Mouse (Mus musculus) monocyte, adult 5-6 weeks (primary cell): Measurements from ENCODE around the gene Ptgds. TPM values are rescaled to one million over a fixed set of nuclear protein-coding genes. Genes with fewer than 3 reads are reported as not detected.

Experiments
- ATAC-seq: fragments of 153-309, 156-312 bp; replicated peaks from 2 replicates; pipeline ENCODE4 v1.8.0; 2017; ENCODE audit warnings: mild to moderate bottlenecking; ENCODE audit not compliant: low TSS enrichment, insufficient number of reproducible peaks, severe bottlenecking, poor library complexity, low FRiP score
- total RNA-seq: library from RNA; stranded (forward); fragments of 200-1000, 200-491, 200-594 nt; gene quantifications from 3 replicates; pipeline ENCODE4 v1.2.3, GENCODE M21; 2017

Ptgds gene
- total RNA-seq, 1 experiment from 2014 or later, result not detected

DNA sequence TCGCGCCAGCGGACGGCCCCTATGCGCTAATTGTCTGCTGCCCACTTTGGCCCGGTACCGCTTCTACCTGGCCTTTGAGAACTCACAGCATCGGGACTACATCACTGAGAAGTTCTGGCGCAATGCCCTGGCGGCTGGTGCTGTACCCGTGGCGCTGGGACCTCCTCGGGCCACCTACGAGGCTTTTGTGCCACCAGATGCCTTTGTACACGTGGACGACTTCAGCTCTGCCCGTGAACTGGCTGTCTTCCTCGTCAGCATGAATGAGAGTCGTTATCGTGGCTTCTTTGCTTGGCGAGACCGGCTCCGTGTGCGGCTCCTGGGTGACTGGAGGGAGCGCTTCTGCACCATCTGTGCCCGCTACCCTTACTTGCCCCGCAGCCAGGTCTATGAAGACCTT, 44.4 kb downstream of the Ptgds start:
- ATAC-seq, result no peak

DNA sequence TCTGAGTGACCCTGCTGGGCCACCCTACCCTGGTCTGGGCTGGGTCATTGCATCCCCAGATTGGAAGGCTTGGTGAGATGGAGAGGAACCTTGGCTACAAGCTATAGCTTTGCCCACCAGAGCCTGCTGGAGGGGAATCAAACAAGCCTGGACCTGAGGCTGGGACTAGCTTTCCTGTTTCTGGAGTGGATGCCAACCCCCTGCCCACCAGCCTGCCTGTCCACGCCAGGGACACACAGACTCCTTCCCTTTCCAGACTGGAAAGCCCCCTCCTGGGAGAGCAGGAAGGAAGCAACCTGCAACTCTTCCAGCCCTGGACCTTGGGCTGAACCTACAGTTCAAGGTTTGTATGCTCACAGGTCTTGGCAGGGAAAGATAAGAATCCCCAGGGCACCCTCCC, 46.2 kb downstream of the Ptgds start:
- no peak for ATAC-seq

DNA sequence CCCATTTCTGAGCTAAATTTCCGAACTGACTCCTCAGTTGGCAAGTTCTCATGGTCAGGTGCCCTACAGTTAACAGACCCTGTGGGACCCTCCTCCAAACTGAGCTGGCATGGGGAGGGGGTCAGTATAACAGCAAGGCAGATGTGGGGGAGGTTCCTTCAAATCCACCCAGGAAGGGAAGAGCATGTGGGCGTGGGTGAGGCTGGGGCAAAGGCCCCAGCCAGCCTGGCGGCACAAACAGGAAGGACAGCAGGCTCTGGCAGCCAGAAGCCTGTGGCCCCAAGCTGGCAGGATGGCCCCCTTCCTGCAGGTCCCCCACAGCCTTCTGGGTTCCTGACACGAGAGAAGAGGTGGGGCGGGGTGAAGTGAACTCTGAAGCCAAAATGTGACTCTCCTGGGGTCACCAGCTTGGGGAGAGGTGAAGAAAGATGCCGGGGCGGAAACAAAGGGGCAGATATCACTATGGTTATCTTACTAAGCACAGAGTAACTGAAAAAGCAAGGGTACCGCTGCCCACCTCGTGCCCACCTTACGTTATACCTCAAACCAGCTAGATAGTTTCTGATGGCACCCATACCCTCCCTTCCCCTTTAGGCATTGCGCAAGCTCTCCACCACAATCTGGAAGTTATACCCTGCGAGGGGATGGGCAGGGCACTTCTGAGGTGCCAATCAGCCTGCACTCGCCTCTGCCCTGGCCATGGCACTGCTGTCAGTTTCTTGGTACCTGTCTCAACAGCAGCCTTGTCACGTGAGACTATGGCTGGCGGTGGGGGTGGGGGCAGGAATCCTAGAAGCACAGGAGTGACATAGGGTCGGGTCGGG, 47.0 kb downstream of the Ptgds start, which contains the start of gene Fut7:
Gene Fut7, plus strand, starts transcription at position 681 of the 824 bp plus-strand sequence.
- ATAC-seq, result peak; percentile 64

DNA sequence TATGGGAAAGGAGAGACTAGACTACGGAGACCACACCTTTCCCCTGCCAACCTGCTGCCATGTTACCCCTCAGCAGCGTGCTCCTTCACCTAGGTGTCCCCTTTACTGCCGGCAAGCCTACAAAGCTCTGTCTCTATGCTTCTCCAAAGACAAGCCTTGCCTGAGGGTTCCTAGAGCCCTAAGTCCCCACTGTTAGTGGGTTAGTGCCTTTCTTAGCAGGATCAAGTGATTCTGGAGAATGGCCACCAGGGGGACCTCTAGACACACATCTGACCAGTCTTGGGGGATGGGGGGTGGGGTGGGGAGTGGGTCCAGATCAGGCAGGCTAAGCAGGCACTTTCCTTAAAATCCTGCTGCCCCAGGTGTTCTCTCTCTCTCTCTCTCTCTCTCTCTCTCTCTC, 48.0 kb downstream of the Ptgds start:
- no peak; the same call in 1 of the 2 replicates for ATAC-seq

DNA sequence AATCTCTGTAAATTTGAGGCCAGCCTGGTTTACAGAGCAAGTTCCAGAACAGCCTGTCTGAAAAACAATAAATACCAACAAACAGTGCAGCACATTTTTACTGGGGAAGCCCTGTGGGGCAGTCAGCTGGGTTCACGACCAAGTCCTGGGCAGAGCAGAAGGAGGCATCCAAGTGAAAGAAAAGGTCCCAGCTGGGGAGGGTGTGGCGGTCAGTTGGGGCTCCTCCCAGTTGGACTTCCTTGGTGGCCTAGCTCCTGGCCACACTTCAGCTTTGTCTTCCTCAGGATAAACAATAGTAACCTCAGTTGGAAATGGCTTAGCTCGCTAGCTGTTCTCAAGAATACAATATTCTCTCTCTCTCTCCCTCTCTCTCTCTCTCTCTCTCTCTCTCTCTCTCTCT, 52.4 kb downstream of the Ptgds start:
- no peak for ATAC-seq

Other genes starting within 250 kb of the Ptgds start
- gene Tubb4b, start 245.3 kb downstream of the Ptgds start, total RNA-seq, result 161 to 206 TPM (median 166 TPM) in 3 replicates
- not detected in 3 replicates for gene Slc34a3, start 235.7 kb downstream of the Ptgds start, total RNA-seq
- gene Rnf224, start 233.3 kb downstream of the Ptgds start, total RNA-seq, result not detected in 3 replicates
- not detected in 3 replicates for gene Rnf208, start 227.8 kb downstream of the Ptgds start, total RNA-seq
- not detected in 3 replicates for gene Cysrt1, start 227.6 kb downstream of the Ptgds start, total RNA-seq
- gene AL732309.1, start 223.2 kb downstream of the Ptgds start, total RNA-seq, result 4.5 to 4.9 TPM in 2 of 3 replicates, not detected in the other
- 12.2 to 16.8 TPM (median 15.6 TPM) in 3 replicates for gene Tmem203, start 214.6 kb downstream of the Ptgds start, total RNA-seq
- 7.1 to 9.2 TPM (median 8.4 TPM) in 3 replicates for gene Tprn, start 207.4 kb downstream of the Ptgds start, total RNA-seq
- 31.8 to 50.4 TPM (median 32.4 TPM) in 3 replicates for gene Ssna1, start 197.6 kb downstream of the Ptgds start, total RNA-seq
- 42.6 to 64.9 TPM (median 43.8 TPM) in 3 replicates for gene Anapc2, start 197.6 kb downstream of the Ptgds start, total RNA-seq
- not detected in 3 replicates for gene Tmem210, start 181.9 kb downstream of the Ptgds start, total RNA-seq
- not detected in 3 replicates for gene Lrrc26, start 180.1 kb downstream of the Ptgds start, total RNA-seq
- gene Grin1, start 150.9 kb downstream of the Ptgds start, total RNA-seq, result 0.49 TPM in 1 of 3 replicates, not detected in the others
- gene Man1b1, start 137.7 kb downstream of the Ptgds start, total RNA-seq, result 31.6 to 66.4 TPM (median 33.3 TPM) in 3 replicates
- gene Dpp7, start 113.7 kb downstream of the Ptgds start, total RNA-seq, result 24.8 to 101 TPM (median 57.4 TPM) in 3 replicates
- gene Uap1l1, start 104.4 kb downstream of the Ptgds start, total RNA-seq, result 6.6 to 19.5 TPM (median 12.9 TPM) in 3 replicates
- gene Sapcd2, start 97.7 kb downstream of the Ptgds start, total RNA-seq, result 4.3 TPM in 1 of 3 replicates, not detected in the others
- not detected in 3 replicates for gene Entpd2, start 74.2 kb downstream of the Ptgds start, total RNA-seq
- not detected in 3 replicates for gene Npdc1, start 70.7 kb downstream of the Ptgds start, total RNA-seq
- gene Fut7, start 46.8 kb downstream of the Ptgds start, total RNA-seq, result 8.9 to 13.9 TPM (median 11.0 TPM) in 3 replicates
- 16.8 to 46.8 TPM (median 17.5 TPM) in 3 replicates for gene Abca2, start 41.3 kb downstream of the Ptgds start, total RNA-seq
- gene Clic3, start 13.2 kb downstream of the Ptgds start, total RNA-seq, result not detected in 3 replicates
- 21.4 to 39.6 TPM (median 32.9 TPM) in 3 replicates for gene Paxx, start 9.0 kb downstream of the Ptgds start, total RNA-seq
- gene Lcn12, start 23.9 kb upstream of the Ptgds start, total RNA-seq, result not detected in 3 replicates
- gene Fbxw5, start 30.7 kb upstream of the Ptgds start, total RNA-seq, result 33.3 to 58.1 TPM (median 38.6 TPM) in 3 replicates
- gene C8g, start 31.7 kb upstream of the Ptgds start, total RNA-seq, result not detected in 3 replicates
- 16.6 to 29.4 TPM (median 18.0 TPM) in 3 replicates for gene Traf2, start 76.9 kb upstream of the Ptgds start, total RNA-seq
- gene Edf1, start 87.8 kb upstream of the Ptgds start, total RNA-seq, result 80.0 to 121 TPM (median 114 TPM) in 3 replicates
- 2.8 to 6.2 TPM in 2 of 3 replicates, not detected in the other for gene Mamdc4, start 104.8 kb upstream of the Ptgds start, total RNA-seq
- 0.67 to 1.9 TPM (median 1.1 TPM) in 3 replicates for gene Phpt1, start 105.2 kb upstream of the Ptgds start, total RNA-seq
- gene Ajm1, start 111.7 kb upstream of the Ptgds start, total RNA-seq, result 0.10 TPM in 1 of 3 replicates, not detected in the others
- 42.7 to 71.6 TPM (median 51.7 TPM) in 3 replicates for gene Rabl6, start 138.5 kb upstream of the Ptgds start, total RNA-seq
- gene Ccdc183, start 147.6 kb upstream of the Ptgds start, total RNA-seq, result not detected in 3 replicates
- 12.4 to 19.4 TPM (median 14.3 TPM) in 3 replicates for gene Tmem141, start 152.0 kb upstream of the Ptgds start, total RNA-seq
- not detected in 3 replicates for gene Fcna, start 158.0 kb upstream of the Ptgds start, total RNA-seq
- gene Lcn8, start 183.1 kb upstream of the Ptgds start, total RNA-seq, result not detected in 3 replicates
- gene Lcn5, start 187.9 kb upstream of the Ptgds start, total RNA-seq, result not detected in 3 replicates
- not detected in 3 replicates for gene Lcn6, start 206.7 kb upstream of the Ptgds start, total RNA-seq
- gene Lcn10, start 212.7 kb upstream of the Ptgds start, total RNA-seq, result not detected in 3 replicates
- gene Obp2a, start 230.0 kb upstream of the Ptgds start, total RNA-seq, result not detected in 3 replicates
- gene Bmyc, start 236.7 kb upstream of the Ptgds start, total RNA-seq, result 1.5 to 4.4 TPM (median 3.9 TPM) in 3 replicates